Mouse (Mus musculus): ENCODE measurements around the gene Tas2r108. TPM values are rescaled to one million over a fixed set of nuclear protein-coding genes. Genes with fewer than 3 reads are reported as not detected.

Gene Tas2r108
- 0.53 TPM in 1 of 2 replicates, not detected in the other for polyA plus RNA-seq (2015; fragmentation: Nextera tagmentation; extraction: Ambion mirVana)

GRCm38 (mm10) chr6:40493229-40493628, at the start of gene Tas2r108:
Gene Tas2r108 (plus strand): TSS chr6:40493529.

GRCm38 (mm10) chr6:40470916-40471719, 22.2 kb upstream of the Tas2r108 start, which contains the start of gene Ssbp1:
Gene Ssbp1 (plus strand): TSS chr6:40471352.

GRCm38 (mm10) chr6:40490933-40491332, 2.4 kb upstream of the Tas2r108 start, which contains the start of gene Tas2r137:
Gene Tas2r137 (plus strand): TSS chr6:40491233.

GRCm38 (mm10) chr6:40519408-40519807, 26.1 kb downstream of the Tas2r108 start, which contains the start of gene Prss37:
Gene Prss37 (minus strand): TSS chr6:40519508.

Other genes starting within 250 kb of the Tas2r108 start
- 55.4 and 60.3 TPM in 2 replicates for gene Agk, start 168.4 kb upstream of the Tas2r108 start, polyA plus RNA-seq (2015; fragmentation: Nextera tagmentation; extraction: Ambion mirVana)
- gene E330009J07Rik, start 57.4 kb upstream of the Tas2r108 start, polyA plus RNA-seq (2015; fragmentation: Nextera tagmentation; extraction: Ambion mirVana) = 14.4 and 14.9 TPM in 2 replicates
- gene Wee2, start 54.4 kb upstream of the Tas2r108 start, polyA plus RNA-seq (2015; fragmentation: Nextera tagmentation; extraction: Ambion mirVana) = 0.12 and 0.19 TPM in 2 replicates
- 81.6 and 88.9 TPM in 2 replicates for gene Ssbp1, start 22.2 kb upstream of the Tas2r108 start, polyA plus RNA-seq (2015; fragmentation: Nextera tagmentation; extraction: Ambion mirVana)
- gene Tas2r137, start 2.3 kb upstream of the Tas2r108 start, polyA plus RNA-seq (2015; fragmentation: Nextera tagmentation; extraction: Ambion mirVana) = not detected in 2 replicates
- gene Prss37, start 26.0 kb downstream of the Tas2r108 start, polyA plus RNA-seq (2015; fragmentation: Nextera tagmentation; extraction: Ambion mirVana) = not detected in 2 replicates
- gene Olfr461, start 61.5 kb downstream of the Tas2r108 start, polyA plus RNA-seq (2015; fragmentation: Nextera tagmentation; extraction: Ambion mirVana) = 0.05 and 0.08 TPM in 2 replicates
- not detected in 2 replicates for gene Olfr460, start 76.0 kb downstream of the Tas2r108 start, polyA plus RNA-seq (2015; fragmentation: Nextera tagmentation; extraction: Ambion mirVana)
- gene Clec5a, start 92.3 kb downstream of the Tas2r108 start, polyA plus RNA-seq (2015; fragmentation: Nextera tagmentation; extraction: Ambion mirVana) = 1.9 and 2.0 TPM in 2 replicates
- gene Tas2r138, start 119.8 kb downstream of the Tas2r108 start, polyA plus RNA-seq (2015; fragmentation: Nextera tagmentation; extraction: Ambion mirVana) = not detected in 2 replicates
- gene Mgam, start 135.3 kb downstream of the Tas2r108 start, polyA plus RNA-seq (2015; fragmentation: Nextera tagmentation; extraction: Ambion mirVana) = 0.08 and 0.31 TPM in 2 replicates